Mouse (Mus musculus) regulatory T cell (primary cell): ENCODE data around the gene Wdfy4.

Experiments
- in situ Hi-C: fragments of 300-600 bp; cut with MboI, MseI; formaldehyde crosslinking; loops from one replicate; pipeline ENCODE4 v1.15.1; 2025; ENCODE audit warnings: high pct_unique_total_duplicates

Wdfy4 gene

GRCm38 (mm10) chr14:33190646-33191045 lies 5.3 kb upstream of the Wdfy4 start:
- in situ Hi-C loops, result no loop called here

- in situ Hi-C loops, result no loop called here
These were observed 4.6 kb upstream of the Wdfy4 start for GRCm38 (mm10) chr14:33189849-33190423.

- in situ Hi-C loops, result no loop called here
These were observed 3.9 kb upstream of the Wdfy4 start for GRCm38 (mm10) chr14:33189230-33189629.

- in situ Hi-C loops, result no loop called here
These were observed 1.9 kb upstream of the Wdfy4 start for GRCm38 (mm10) chr14:33187201-33187600.

GRCm38 (mm10) chr14:33180102-33180501 lies 5.2 kb downstream of the Wdfy4 start:
- in situ Hi-C loops, result no loop called here

- in situ Hi-C loops, result no loop called here
These were observed 10.1 kb downstream of the Wdfy4 start for GRCm38 (mm10) chr14:33175059-33175821.

GRCm38 (mm10) chr14:33171942-33172341 lies 13.4 kb downstream of the Wdfy4 start:
- in situ Hi-C loops, result no loop called here

GRCm38 (mm10) chr14:33168750-33169149 lies 16.6 kb downstream of the Wdfy4 start:
- in situ Hi-C loops, result no loop called here

- in situ Hi-C loops, result no loop called here
These were observed 23.1 kb downstream of the Wdfy4 start for GRCm38 (mm10) chr14:33162238-33162637.

GRCm38 (mm10) chr14:33158268-33158667 lies 27.0 kb downstream of the Wdfy4 start:
- in situ Hi-C loops, result no loop called here

- in situ Hi-C loops, result no loop called here
These were observed 32.4 kb downstream of the Wdfy4 start for GRCm38 (mm10) chr14:33152941-33153340.

- in situ Hi-C loops, result no loop called here
These were observed 39.0 kb downstream of the Wdfy4 start for GRCm38 (mm10) chr14:33146287-33146686.

- in situ Hi-C loops, result no loop called here
These were observed 48.5 kb downstream of the Wdfy4 start for GRCm38 (mm10) chr14:33136843-33137242.

GRCm38 (mm10) chr14:33135170-33135569 lies 50.1 kb downstream of the Wdfy4 start:
- in situ Hi-C loops, result no loop called here

GRCm38 (mm10) chr14:33131044-33131758 lies 54.1 kb downstream of the Wdfy4 start:
- in situ Hi-C loops, result no loop called here

- in situ Hi-C loops, result no loop called here
These were observed 68.7 kb downstream of the Wdfy4 start for GRCm38 (mm10) chr14:33116590-33116989.

GRCm38 (mm10) chr14:33104809-33105208 lies 80.5 kb downstream of the Wdfy4 start:
- in situ Hi-C loops, result no loop called here

GRCm38 (mm10) chr14:33101609-33102008 lies 83.7 kb downstream of the Wdfy4 start:
- in situ Hi-C loops, result no loop called here

GRCm38 (mm10) chr14:33099926-33100325 lies 85.4 kb downstream of the Wdfy4 start:
- in situ Hi-C loops, result no loop called here

- in situ Hi-C loops, result no loop called here
These were observed 86.2 kb downstream of the Wdfy4 start for GRCm38 (mm10) chr14:33099111-33099510.

GRCm38 (mm10) chr14:33096462-33096861 lies 88.8 kb downstream of the Wdfy4 start:
- in situ Hi-C loops, result no loop called here

GRCm38 (mm10) chr14:33083326-33083725 lies 102.0 kb downstream of the Wdfy4 start:
- in situ Hi-C loops, result no loop called here

GRCm38 (mm10) chr14:33082301-33082700 lies 103.0 kb downstream of the Wdfy4 start:
- in situ Hi-C loops, result no loop called here
